Mouse (Mus musculus) thymus, adult 2 months (tissue): ENCODE results near the gene Cers3. TPM values are rescaled to one million over a fixed set of nuclear protein-coding genes. Genes with fewer than 3 reads are reported as not detected.
A peak's percentile ranks its signal among the peaks of the same experiment; 100 is the strongest.

Experiments used
- DNase-seq: peaks from one replicate; pipeline ENCODE4 v3.0.0; 2021
- H3K27ac ChIP-seq: fragments of 200-500 bp; 2 replicates; pipeline ENCODE4 v1.5.1; 2012; ENCODE audit warnings: low read length, control low read depth; ENCODE audit not compliant: control insufficient read depth, insufficient read depth
- H3K27me3 ChIP-seq: fragments of 200-500 bp; 2 replicates; pipeline ENCODE4 v1.6.1; 2012; ENCODE audit warnings: mild to moderate bottlenecking, low read length, moderate library complexity, mixed read lengths; ENCODE audit not compliant: control insufficient read depth, insufficient read depth
- H3K36me3 ChIP-seq: fragments of 200-500 bp; 2 replicates; pipeline ENCODE4 v1.6.1; 2012; ENCODE audit warnings: mild to moderate bottlenecking, low read length, moderate library complexity; ENCODE audit not compliant: control insufficient read depth, insufficient read depth
- H3K4me1 ChIP-seq: fragments of 200-500 bp; replicated peaks from 2 replicates; pipeline ENCODE4 v1.6.1; 2012; ENCODE audit warnings: low read length; ENCODE audit not compliant: control insufficient read depth, insufficient read depth
- H3K4me3 ChIP-seq: fragments of 200-500 bp; 2 replicates; pipeline ENCODE4 v1.5.1; 2012; ENCODE audit warnings: mild to moderate bottlenecking, low read length, control low read depth, moderate library complexity; ENCODE audit not compliant: control insufficient read depth, insufficient read depth
- CTCF ChIP-seq: fragments of 200-500 bp; IDR thresholded peaks from 2 replicates; pipeline ENCODE4 v1.5.1; 2012; ENCODE audit warnings: mild to moderate bottlenecking, control low read depth, low read length, moderate library complexity, borderline replicate concordance; ENCODE audit not compliant: control insufficient read depth, poor library complexity, insufficient read depth; ENCODE audit errors: extremely low read depth
- POLR2A ChIP-seq: fragments of 200-500 bp; IDR thresholded peaks from 2 replicates; pipeline ENCODE4 v1.6.1; 2012; ENCODE audit warnings: mild to moderate bottlenecking, low read length, control low read depth, moderate library complexity; ENCODE audit not compliant: control insufficient read depth, poor library complexity, insufficient read depth; ENCODE audit errors: extremely low read depth
- WGBS: fragments of 180-500 bp; shearing (Covaris S2); methylation state at CpG from one replicate; pipeline ENCODE4 v1.1.7; 2018; 5-methylcytosine and 5-hydroxymethylcytosine counted together
- polyA plus RNA-seq: library from polyadenylated mRNA; depleted of rRNA; stranded (reverse); fragments of >200 nt; gene quantifications from 2 replicates; pipeline ENCODE4 v1.2.3, GENCODE M21; 2012

The Cers3 gene
- polyA plus RNA-seq, 1 experiment, result 1.2 TPM

DNA sequence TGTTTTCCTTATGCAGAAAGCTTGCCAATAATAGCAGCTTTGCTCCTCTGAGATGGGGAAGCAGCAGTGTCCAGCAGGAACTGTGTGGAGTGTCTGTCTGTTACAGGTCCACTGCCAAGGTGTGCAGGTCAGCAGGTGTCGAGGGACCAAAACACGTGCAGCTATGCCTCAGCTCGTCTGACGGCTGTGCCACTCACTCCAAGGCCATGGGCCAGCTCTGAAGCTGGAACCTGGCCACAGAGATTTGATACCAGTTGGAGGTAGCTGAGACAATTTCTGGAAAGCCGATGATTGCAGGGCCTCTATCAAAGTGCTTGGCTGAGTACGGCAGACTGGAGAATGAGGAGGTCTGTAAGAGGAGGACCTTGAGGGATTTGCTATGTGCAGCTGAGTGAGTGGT is 72.2 kb downstream of the Cers3 start:
- 94% methylated on average over 6 of the region's 6 CpGs for WGBS
- H3K4me3 ChIP-seq, result no peak overlapping the region
- no peaks in the 10 kb centered on the region for H3K27me3 ChIP-seq
- no peak overlapping the region for H3K27ac ChIP-seq
- H3K4me1 ChIP-seq, result no peaks in the 10 kb centered on the region
- H3K36me3 ChIP-seq, result no peaks in the 10 kb centered on the region
- DNase-seq, result no peak
- TF ChIP-seq POLR2A (no peak), CTCF (no peak)

DNA sequence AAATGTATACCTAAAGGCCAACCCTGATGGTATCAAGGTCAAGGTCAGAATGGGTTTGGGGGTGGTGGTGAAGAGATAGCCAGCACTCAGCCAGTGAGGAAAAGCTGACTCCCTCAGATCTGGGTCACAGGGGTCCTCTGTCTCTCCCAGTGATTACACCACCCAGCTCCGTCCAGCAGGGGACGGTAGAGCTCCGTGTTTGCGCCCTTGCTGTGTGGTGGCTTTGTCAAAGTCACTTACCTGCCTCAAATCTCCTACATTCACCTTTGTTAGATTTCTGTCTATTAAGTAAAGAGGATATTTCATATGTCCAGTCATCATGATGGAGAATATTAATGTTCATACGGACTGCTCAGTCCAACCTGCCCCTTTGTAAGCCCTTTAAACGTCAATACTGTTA is 76.7 kb downstream of the Cers3 start:
- Histone ChIP-seq H3K27me3 (no peaks in the 10 kb centered on the region), H3K27ac (no peak overlapping the region), H3K4me1 (no peaks in the 10 kb centered on the region), H3K36me3 (no peaks in the 10 kb centered on the region), H3K4me3 (no peak overlapping the region)
- WGBS, result 50% methylated on average over 6 of the region's 6 CpGs
- DNase-seq, result peak; percentile 78
- TF ChIP-seq POLR2A (no peak), CTCF (peak; percentile 93)

DNA sequence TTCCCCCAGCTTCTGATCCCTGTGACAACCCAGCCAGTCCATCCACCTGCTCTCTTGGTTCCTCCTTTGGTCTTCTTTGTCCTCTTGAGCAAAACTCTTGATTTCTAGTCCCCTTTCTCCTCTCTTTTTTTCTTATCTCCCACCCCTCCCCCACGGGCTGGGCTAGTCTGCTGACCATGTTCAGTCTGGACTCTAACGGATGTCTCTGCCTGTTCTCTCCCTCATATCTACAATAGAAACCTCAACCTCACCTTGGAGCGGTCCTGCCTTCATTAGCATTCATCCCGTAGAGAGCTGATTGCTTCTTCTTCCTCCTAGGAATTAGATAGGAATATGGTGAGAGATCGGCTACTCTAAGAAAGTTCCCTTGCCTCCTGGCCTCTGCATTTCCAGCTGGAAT is 87.5 kb downstream of the Cers3 start:
- no peak overlapping the region for H3K4me3 ChIP-seq

DNA sequence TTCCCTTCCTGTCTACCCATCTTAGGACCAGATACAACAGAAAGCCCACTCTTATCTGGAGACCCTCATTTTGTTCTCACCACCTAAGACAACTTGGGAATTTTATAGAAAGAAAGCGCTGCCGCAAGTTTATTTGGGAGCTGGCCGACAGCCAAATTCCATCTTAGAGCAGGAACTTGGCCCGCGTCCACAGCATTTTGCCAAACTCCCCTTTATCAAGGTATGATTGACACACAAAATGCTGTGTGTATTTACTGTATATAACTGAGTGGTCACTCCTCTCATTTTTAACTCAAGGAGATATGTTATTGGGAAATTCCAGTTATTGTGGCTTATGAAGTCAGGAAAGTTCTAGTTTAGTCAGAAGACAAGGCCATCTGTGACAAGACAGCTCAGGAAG is 88.0 kb downstream of the Cers3 start:
- Histone ChIP-seq H3K27ac (no peak overlapping the region), H3K4me1 (no peaks in the 10 kb centered on the region), H3K27me3 (no peaks in the 10 kb centered on the region), H3K4me3 (no peak overlapping the region), H3K36me3 (no peaks in the 10 kb centered on the region)
- 89% methylated on average over 5 of the region's 5 CpGs for whole genome bisulfite sequencing
- no peak for DNase-seq
- TF ChIP-seq CTCF, result no peak
- no peak for TF ChIP-seq POLR2A

More for the DNA sequence above, 87.5 kb downstream of the Cers3 start:
- DNase-seq, result no peak
- Histone ChIP-seq H3K4me1 (no peaks in the 10 kb centered on the region), H3K27ac (no peak overlapping the region), H3K27me3 (no peaks in the 10 kb centered on the region), H3K36me3 (no peaks in the 10 kb centered on the region)
- 84% methylated on average over 5 of the region's 5 CpGs for WGBS
- TF ChIP-seq POLR2A (no peak), CTCF (no peak)

DNA sequence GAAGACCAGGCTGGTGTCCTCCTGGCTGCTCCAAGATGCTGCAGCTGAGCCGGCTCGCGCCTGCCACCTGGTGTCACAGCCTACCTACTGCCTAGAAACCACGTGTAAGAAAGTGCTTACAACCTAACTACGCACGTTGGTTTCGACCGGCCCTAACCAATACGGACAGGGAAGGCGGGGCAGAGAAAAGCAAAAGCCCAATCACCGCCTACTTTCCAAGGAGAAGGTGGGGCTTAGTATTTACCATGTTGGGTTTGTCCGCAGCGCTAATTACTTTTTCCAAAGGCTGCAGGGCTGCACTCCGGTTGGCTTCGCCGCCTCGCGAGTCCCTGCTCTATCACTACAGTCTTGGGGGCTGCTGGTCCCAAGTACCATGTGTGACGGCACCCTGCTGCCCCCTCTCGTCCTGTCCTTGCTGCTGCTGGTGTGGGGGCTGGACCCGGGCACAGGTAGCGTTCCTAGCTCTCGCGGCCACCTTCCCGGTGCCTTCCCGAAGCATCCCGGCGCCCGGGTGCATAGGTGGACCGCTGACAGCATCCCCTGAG is 96.2 kb downstream of the Cers3 start, which contains the start of gene Adamts17:
TSS of gene Adamts17 (plus strand) at position 273 of the 545 bp plus-strand sequence.
- Histone ChIP-seq H3K4me1 (peaks cover 10% of the 10 kb centered on the region), H3K27ac (no peak within 1 kb of the TSS), H3K36me3 (no peaks in the 10 kb centered on the region), H3K4me3 (peak within 1 kb of the TSS; percentile 51), H3K27me3 (no peaks in the 10 kb centered on the region)
- peak; percentile 93 for DNase-seq
- TF ChIP-seq POLR2A, result 0 out of 2 replicates have a peak, but pooled peaks have one; percentile 35
- peak; percentile 84 for TF ChIP-seq CTCF
- under 1% methylated on average over 30 of the region's 30 CpGs for WGBS

DNA sequence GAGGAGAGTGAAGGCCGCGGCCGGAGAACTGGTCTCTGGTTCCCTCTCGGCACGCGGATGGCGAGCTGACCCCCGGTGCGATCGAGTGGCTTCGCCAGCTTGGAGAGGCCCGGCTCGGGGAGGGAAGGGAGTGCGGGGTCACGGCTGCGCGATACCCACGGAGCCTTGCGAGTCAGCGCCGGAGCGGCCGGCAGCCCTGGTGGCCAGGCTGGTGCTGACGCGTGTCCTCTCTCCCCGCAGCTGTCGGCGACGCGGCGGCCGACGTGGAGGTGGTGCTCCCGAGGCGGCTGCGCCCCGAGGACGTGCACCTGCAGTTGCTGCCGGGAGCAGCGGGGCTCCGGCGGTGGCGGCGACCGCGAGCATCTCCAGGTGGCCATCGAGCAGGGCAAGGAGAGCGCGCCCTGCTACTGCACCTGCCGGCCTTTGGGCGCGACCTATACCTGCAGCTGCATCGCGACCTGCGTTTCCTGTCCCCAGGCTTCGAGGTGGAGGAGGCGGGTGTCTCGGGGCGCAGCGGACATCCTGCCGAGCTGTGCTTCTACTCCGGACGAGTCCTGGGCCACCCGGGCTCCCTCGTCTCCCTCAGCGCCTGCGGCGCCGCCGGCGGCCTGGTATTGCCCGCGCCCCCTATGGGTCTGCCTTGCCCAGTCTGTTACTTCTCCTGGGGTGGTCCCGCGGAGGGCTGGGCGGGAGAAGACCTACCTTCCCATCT is 96.9 kb downstream of the Cers3 start:
- Histone ChIP-seq H3K27me3 (no peaks in the 10 kb centered on the region), H3K4me3 (peak overlapping the region; percentile 51), H3K36me3 (no peaks in the 10 kb centered on the region), H3K27ac (no peak overlapping the region), H3K4me1 (peaks cover 10% of the 10 kb centered on the region)
- peak; percentile 79 for DNase-seq
- no peak for TF ChIP-seq POLR2A
- peak; percentile 53; the same call in 1 of the 2 replicates for TF ChIP-seq CTCF
- WGBS, result 1% methylated on average over 76 of the region's 76 CpGs
